Mouse (Mus musculus) lung, postnatal 0 days (tissue): ENCODE data around the gene Pla2g3.

Experiments
- CTCF ChIP-seq: IDR thresholded peaks from 2 replicates; pipeline ENCODE4 v1.5.1; 2016; ENCODE audit warnings: antibody characterized with exemption, mild to moderate bottlenecking
- EP300 ChIP-seq: IDR thresholded peaks from 2 replicates; pipeline ENCODE4 v1.6.1; 2016; ENCODE audit warnings: antibody characterized with exemption, mild to moderate bottlenecking, control low read depth

- no peak for TF ChIP-seq CTCF
- TF ChIP-seq EP300 = no peak
These were observed 29.5 kb upstream of the Pla2g3 start for GRCm38 (mm10) chr11:3458428-3459104.
